Mouse (Mus musculus) lung, embryonic 16.5 days (tissue): Measurements from ENCODE around the gene Esf1. TPM values are rescaled to one million over a fixed set of nuclear protein-coding genes. Genes with fewer than 3 reads are reported as not detected.
A peak's percentile ranks its signal among the peaks of the same experiment; 100 is the strongest.
"Not testable (repeated sequence)": the region's sequence is repeated elsewhere in the genome, so short reads cannot be mapped to it uniquely, and the experiment has no call there.

Source experiments
- ATAC-seq: fragments of 200-750 bp; cut with Nextera tagmentation; 2 replicates; pipeline ENCODE4 v1.8.0; 2017; ENCODE audit warnings: low read depth, mild to moderate bottlenecking, moderate library complexity
- H3K27ac ChIP-seq: fragments of 300-500 bp; sonication (generic); 2 replicates; pipeline ENCODE4 v1.5.1; 2014; ENCODE audit warnings: mild to moderate bottlenecking, control low read depth, low read length
- H3K27me3 ChIP-seq: fragments of 300-500 bp; sonication (generic); 2 replicates; pipeline ENCODE4 v1.6.1; 2014; ENCODE audit warnings: low read depth, low read length, mixed read lengths; ENCODE audit not compliant: control insufficient read depth, insufficient read depth
- H3K36me3 ChIP-seq: fragments of 300-500 bp; sonication (generic); 2 replicates; pipeline ENCODE4 v1.6.1; 2014; ENCODE audit warnings: low read length; ENCODE audit not compliant: control insufficient read depth, insufficient read depth
- H3K4me1 ChIP-seq: fragments of 300-500 bp; sonication (generic); replicated peaks from 2 replicates; pipeline ENCODE4 v1.6.1; 2014; ENCODE audit warnings: low read length, mixed read lengths; ENCODE audit not compliant: control insufficient read depth, insufficient read depth
- H3K4me2 ChIP-seq: fragments of 300-500 bp; sonication (generic); 2 replicates; pipeline ENCODE4 v1.6.1; 2014; ENCODE audit warnings: low read depth, low read length, control low read depth
- H3K4me3 ChIP-seq: fragments of 300-500 bp; sonication (generic); 2 replicates; pipeline ENCODE4 v1.5.1; 2014; ENCODE audit warnings: mild to moderate bottlenecking, low read length, control low read depth
- H3K9ac ChIP-seq: fragments of 300-500 bp; sonication (generic); 2 replicates; pipeline ENCODE4 v1.6.1; 2014; ENCODE audit warnings: low read length, control low read depth
- H3K9me3 ChIP-seq: fragments of 300-500 bp; sonication (generic); 2 replicates; pipeline ENCODE4 v1.6.1; 2016; ENCODE audit warnings: low read length; ENCODE audit not compliant: control insufficient read depth
- WGBS: fragments of 180-500 bp; shearing (Covaris S2); extraction: QIAGEN DNeasy Blood & Tissue Kit; methylation state at CpG from one replicate; pipeline ENCODE4 v1.1.7; 2014; 5-methylcytosine and 5-hydroxymethylcytosine counted together
- polyA plus RNA-seq: library from polyadenylated mRNA; unstranded; fragments of >200 nt; fragmentation: Nextera tagmentation; extraction: Ambion mirVana; gene quantifications from 2 replicates; pipeline ENCODE4 v1.2.1, GENCODE M21; 2015

The Esf1 gene
- polyA plus RNA-seq, 1 experiment from 2014 or later = 24.1 TPM

- Histone ChIP-seq H3K9me3 (no peaks in the 10 kb centered on the region), H3K4me3 (no peak overlapping the region), H3K27me3 (no peaks in the 10 kb centered on the region), H3K4me2 (no peak overlapping the region), H3K4me1 (no peaks in the 10 kb centered on the region), H3K27ac (peak overlapping the region; percentile 16; the same call in 1 of the 2 replicates), H3K9ac (no peak overlapping the region), H3K36me3 (no peaks in the 10 kb centered on the region)
- WGBS = 83% methylated on average over 3 of the region's 3 CpGs
- ATAC-seq = no peak
Measured at GRCm38 (mm10) chr2:140100551-140101474, 69.6 kb downstream of the Esf1 start.

- no peak overlapping the region for H3K27ac ChIP-seq
- H3K36me3 ChIP-seq = no peaks in the 10 kb centered on the region
- no peak overlapping the region for H3K4me2 ChIP-seq
- WGBS = 57% methylated on average over 3 of the region's 3 CpGs
- ATAC-seq = peak; percentile 83
- H3K4me1 ChIP-seq = no peaks in the 10 kb centered on the region
- H3K27me3 ChIP-seq = no peaks in the 10 kb centered on the region
- H3K9ac ChIP-seq = no peak overlapping the region
- no peaks in the 10 kb centered on the region for H3K9me3 ChIP-seq
- no peak overlapping the region for H3K4me3 ChIP-seq
Measured at GRCm38 (mm10) chr2:140099971-140100370, 70.4 kb downstream of the Esf1 start.

GRCm38 (mm10) chr2:140097131-140097591 is 73.2 kb downstream of the Esf1 start:
- Histone ChIP-seq H3K9ac (no peak overlapping the region), H3K36me3 (no peaks in the 10 kb centered on the region), H3K27me3 (no peaks in the 10 kb centered on the region), H3K4me3 (no peak overlapping the region), H3K4me1 (no peaks in the 10 kb centered on the region), H3K27ac (no peak overlapping the region), H3K4me2 (no peak overlapping the region), H3K9me3 (no peaks in the 10 kb centered on the region)
- ATAC-seq = no peak
- WGBS = 74% methylated on average over 3 of the region's 3 CpGs

- no peak overlapping the region for H3K4me3 ChIP-seq
- no peaks in the 10 kb centered on the region for H3K27me3 ChIP-seq
- no peak overlapping the region for H3K9ac ChIP-seq
- WGBS = 84% methylated on average over 5 of the region's 5 CpGs
- no peak overlapping the region for H3K27ac ChIP-seq
- no peaks in the 10 kb centered on the region for H3K9me3 ChIP-seq
- H3K36me3 ChIP-seq = no peaks in the 10 kb centered on the region
- H3K4me1 ChIP-seq = no peaks in the 10 kb centered on the region
- no peak overlapping the region for H3K4me2 ChIP-seq
- ATAC-seq = no peak
Measured at GRCm38 (mm10) chr2:140096034-140096433, 74.3 kb downstream of the Esf1 start.

- no peak overlapping the region for H3K27ac ChIP-seq
- ATAC-seq = no peak
- H3K4me3 ChIP-seq = no peak overlapping the region
- no peaks in the 10 kb centered on the region for H3K36me3 ChIP-seq
- no peak overlapping the region for H3K4me2 ChIP-seq
- H3K9me3 ChIP-seq = no peaks in the 10 kb centered on the region
- 88% methylated on average over 5 of the region's 5 CpGs for WGBS
- no peaks in the 10 kb centered on the region for H3K27me3 ChIP-seq
- no peaks in the 10 kb centered on the region for H3K4me1 ChIP-seq
- no peak overlapping the region for H3K9ac ChIP-seq
Measured at GRCm38 (mm10) chr2:140093433-140093832, 76.9 kb downstream of the Esf1 start.

- Histone ChIP-seq H3K9ac (no peak overlapping the region), H3K36me3 (no peaks in the 10 kb centered on the region), H3K4me1 (no peaks in the 10 kb centered on the region), H3K27me3 (no peaks in the 10 kb centered on the region), H3K27ac (no peak overlapping the region), H3K4me2 (no peak overlapping the region), H3K9me3 (no peaks in the 10 kb centered on the region), H3K4me3 (no peak overlapping the region)
- no peak for ATAC-seq
- WGBS = 86% methylated on average over 7 of the region's 7 CpGs
Measured at GRCm38 (mm10) chr2:140084245-140084644, 86.1 kb downstream of the Esf1 start.

GRCm38 (mm10) chr2:140080747-140081577 is 89.4 kb downstream of the Esf1 start:
- Histone ChIP-seq H3K27ac (no peak overlapping the region), H3K4me1 (no peaks in the 10 kb centered on the region), H3K27me3 (no peaks in the 10 kb centered on the region), H3K4me2 (no peak overlapping the region), H3K9ac (no peak overlapping the region), H3K4me3 (no peak overlapping the region), H3K36me3 (no peaks in the 10 kb centered on the region), H3K9me3 (no peaks in the 10 kb centered on the region)
- no peak for ATAC-seq
- WGBS = 75% methylated on average over 11 of the region's 11 CpGs

- not testable (repeated sequence) for H3K27ac ChIP-seq, H3K4me2 ChIP-seq, H3K27me3 ChIP-seq, H3K4me3 ChIP-seq, ATAC-seq, H3K36me3 ChIP-seq, H3K9me3 ChIP-seq, H3K9ac ChIP-seq, H3K4me1 ChIP-seq
Measured at GRCm38 (mm10) chr2:140079284-140079683, 91.1 kb downstream of the Esf1 start.

GRCm38 (mm10) chr2:140078600-140079280 is 91.6 kb downstream of the Esf1 start:
- Histone ChIP-seq H3K9me3 (no peaks in the 10 kb centered on the region), H3K27ac (no peak overlapping the region), H3K9ac (no peak overlapping the region), H3K4me3 (no peak overlapping the region), H3K27me3 (no peaks in the 10 kb centered on the region), H3K4me1 (no peaks in the 10 kb centered on the region), H3K36me3 (no peaks in the 10 kb centered on the region), H3K4me2 (no peak overlapping the region)
- ATAC-seq = no peak
- 48% methylated on average over 6 of the region's 6 CpGs for WGBS
